Mouse (Mus musculus): ENCODE measurements around the gene Gm9922.

Gene Gm9922
- long read RNA-seq, experiment 1: 0 reads
- long read RNA-seq, experiment 2, partial matches to known transcripts: 0 of 1 reads
- long read RNA-seq, experiment 2, other reads (novel, unspliced or antisense): 0 of 1 reads

DNA sequence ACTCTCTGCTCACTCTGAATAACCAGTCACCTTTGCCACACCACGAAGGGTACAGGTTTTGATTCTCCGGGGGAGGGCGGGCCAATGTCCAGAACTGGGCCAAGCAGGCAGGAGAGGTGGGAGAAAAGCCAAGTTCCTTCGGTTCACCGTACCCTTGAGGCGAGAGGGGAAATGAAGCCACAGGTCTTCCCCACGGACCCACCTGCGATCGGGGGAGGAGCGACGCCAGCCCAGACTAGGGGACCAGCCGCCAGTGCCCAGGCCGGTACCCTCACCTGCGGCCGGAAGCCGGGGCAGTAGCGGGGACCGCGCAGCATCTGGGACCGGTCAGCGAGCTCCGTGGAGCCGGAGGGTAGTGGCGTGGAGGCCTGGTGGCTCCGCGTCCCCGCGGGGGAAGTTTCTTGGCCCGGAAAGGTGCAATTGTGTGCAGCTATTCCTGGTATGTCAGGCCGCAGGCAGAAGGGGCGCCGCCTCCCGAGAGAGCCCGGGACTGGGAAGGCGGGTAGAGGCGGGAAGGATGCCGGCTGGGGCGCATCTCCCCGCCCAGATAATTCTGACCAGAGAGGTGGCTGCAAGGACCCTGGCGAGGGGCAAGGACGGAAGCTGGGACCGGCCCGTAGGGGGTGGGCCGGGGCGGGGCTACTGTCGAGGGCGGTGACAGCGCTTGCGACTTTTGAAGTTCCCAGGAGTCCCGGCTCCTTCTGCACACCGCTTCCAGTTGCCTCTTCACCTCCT is at the start of gene Gm9922, which contains the start of gene Lmo7:
Gm9922 (minus strand) TSS at position 578 of the 735 bp plus-strand sequence.
Lmo7 (plus strand) TSS at position 721 of the 735 bp plus-strand sequence.
- intact Hi-C loops (cut with DNase I): no loop called here

DNA sequence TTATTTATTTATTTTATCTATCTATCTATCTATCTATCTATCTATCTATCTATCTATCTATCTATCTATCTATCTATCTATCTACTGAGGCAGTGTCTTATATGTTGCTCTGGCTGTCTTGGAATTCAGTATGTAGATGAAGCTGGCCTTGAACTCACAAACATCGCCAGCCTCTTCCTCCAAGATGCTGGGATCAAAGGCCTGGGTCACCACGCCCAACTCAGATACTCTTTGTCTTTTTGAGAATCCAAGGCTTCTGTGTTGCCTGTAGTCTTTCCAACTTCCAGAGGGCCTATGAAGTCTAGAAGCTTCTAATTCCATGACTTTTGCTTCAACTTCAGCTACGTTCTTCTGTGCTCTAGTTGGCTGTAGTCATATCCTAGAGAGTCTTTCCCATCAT is 48.8 kb upstream of the Gm9922 start:
- intact Hi-C loops (cut with DNase I): no loop called here

DNA sequence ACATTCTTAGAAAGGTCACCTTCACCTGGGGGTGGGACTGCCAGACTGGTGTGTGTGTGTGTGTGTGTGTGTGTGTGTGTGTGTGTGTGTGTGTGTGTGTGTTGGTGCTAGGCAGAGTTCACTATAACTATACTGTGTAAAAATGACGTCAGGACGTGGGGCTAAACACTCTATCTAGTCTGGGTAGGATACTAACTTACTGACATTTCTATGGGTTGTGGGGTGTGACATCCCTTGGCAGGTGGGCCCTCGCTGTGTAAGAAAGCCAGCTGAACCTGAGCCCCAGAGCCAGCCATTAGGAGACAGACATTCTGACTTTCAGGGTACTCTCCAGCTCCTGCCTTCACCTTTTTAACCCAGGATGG is 47.5 kb upstream of the Gm9922 start:
- intact Hi-C loops (cut with DNase I): no loop called here

DNA sequence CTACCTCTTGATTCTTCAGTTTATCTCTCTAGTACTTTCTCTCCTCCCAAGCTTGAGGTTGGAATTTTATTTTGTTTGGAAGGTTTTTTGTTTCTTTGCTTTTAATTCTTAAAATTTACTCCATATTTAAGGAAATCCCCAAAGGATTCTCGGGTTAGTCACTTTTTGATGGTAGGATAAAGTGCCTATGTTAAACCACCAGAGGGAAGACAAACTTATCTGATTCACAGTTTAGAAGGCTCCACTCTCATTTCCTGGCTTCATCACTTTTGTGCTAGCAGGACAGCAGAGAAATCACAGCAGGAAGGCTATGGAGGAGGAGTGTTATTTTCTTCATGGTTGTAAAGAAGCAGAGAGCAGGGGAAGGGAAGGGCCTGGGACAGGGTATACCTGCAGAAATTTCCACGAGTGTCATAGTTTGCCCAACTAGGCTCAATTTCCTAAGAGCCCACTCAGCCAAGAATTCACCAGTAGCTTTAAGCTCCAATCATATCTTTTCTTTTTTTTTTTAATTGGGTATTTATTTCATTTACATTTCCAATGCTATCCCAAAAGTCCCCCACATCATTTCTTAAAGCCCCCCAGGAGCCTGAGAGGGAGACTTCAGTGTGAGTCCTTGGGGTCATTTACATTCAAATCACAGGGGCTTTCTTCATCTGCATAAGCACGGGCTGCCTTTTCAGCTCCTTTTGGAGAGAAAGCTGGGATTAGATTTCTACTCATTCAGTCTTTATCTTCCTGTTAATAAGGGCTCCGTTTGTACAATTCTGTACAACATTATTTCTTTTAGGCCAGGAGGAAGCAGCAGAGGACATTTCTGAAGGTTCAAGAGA is 46.9 kb upstream of the Gm9922 start:
- intact Hi-C loops (cut with DNase I): no loop called here

DNA sequence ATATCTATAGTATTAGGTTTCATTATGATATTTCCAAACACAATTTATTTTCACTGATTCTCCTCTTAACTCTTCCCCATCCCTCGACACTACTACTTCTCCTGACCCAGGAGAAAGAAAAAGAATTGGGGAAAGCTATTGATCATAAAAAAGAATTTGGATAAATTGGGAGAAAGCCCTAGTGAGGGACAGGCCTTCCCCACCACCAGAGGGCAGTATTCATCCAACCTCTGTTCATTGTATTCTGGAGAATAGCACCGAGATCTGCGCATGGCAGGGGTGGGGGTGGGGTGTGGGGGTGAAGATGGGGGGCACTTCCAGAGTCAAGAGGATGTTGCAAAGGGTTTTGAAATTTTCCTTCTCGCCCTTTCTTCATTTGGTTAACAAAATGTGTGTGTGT is 45.0 kb upstream of the Gm9922 start:
- intact Hi-C loops (cut with DNase I): no loop called here

DNA sequence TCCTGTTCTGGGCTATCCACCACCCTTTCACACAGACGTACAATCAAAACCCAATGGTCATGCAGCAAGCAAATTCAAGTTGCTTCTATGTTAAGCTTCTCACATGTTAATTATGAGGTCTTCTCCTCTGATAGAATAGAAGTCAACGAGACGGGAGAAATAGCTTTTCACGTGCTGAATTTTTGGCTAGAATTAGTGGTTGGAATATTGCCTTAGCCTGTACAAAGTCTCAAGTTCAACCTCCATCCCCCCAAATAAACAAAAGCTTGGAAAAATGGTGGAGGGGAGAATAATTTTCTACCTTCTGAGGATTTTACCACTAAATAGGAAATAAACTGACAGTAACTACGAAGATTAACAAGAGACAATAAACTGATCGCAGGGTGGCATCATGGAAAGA is 42.1 kb upstream of the Gm9922 start:
- intact Hi-C loops (cut with DNase I): no loop called here

DNA sequence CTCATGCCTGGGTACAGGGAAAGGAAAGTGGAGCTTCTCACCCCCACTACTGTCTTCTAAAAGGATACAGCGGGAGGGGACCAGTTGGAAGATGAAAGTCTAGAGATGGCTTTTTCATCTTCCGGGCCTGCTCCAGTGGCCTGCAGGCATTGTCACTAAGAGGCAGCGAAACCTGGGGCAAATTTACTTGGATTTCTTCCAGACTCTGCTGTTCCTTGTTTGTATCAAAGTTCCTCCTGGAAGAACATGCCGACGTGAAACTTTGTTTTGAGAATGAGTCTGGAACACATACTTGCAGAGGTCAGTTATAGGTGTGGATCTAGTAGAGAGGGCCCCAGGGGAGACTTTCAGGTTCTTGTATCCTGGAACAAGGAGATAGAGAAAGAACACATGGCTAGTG is 41.7 kb upstream of the Gm9922 start:
- intact Hi-C loops (cut with DNase I): no loop called here

- intact Hi-C loops (cut with DNase I): no loop called here
Observed at GRCm38 (mm10) chr14:101763762-101764295, 34.2 kb upstream of the Gm9922 start.

- intact Hi-C loops (cut with DNase I): no loop called here
Observed at GRCm38 (mm10) chr14:101762267-101762666, 32.7 kb upstream of the Gm9922 start.

GRCm38 (mm10) chr14:101755425-101755824 is 25.8 kb upstream of the Gm9922 start:
- intact Hi-C loops (cut with DNase I): no loop called here

GRCm38 (mm10) chr14:101750910-101751309 is 21.3 kb upstream of the Gm9922 start:
- intact Hi-C loops (cut with DNase I): no loop called here

DNA sequence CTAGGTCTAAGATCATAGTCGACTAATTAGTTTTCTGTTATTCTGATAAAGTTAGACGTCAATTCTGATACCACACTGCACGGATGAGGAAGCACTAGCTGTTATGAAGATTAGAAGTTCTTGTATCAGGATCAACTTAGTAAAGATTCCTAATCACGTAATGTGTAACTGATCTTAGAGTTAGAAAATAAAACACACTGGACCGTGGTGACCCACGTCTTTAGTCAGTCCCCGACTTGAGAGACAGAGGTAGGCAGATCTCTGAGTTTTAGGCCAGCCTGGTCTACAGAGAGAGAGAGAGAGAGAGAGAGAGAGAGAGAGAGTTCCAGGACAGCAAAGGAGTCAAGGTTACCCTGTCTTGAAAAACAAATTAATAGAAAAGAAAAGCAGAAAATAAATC is 18.8 kb upstream of the Gm9922 start:
- intact Hi-C loops (cut with DNase I): no loop called here

GRCm38 (mm10) chr14:101747811-101748210 is 18.2 kb upstream of the Gm9922 start:
- intact Hi-C loops (cut with DNase I): no loop called here

DNA sequence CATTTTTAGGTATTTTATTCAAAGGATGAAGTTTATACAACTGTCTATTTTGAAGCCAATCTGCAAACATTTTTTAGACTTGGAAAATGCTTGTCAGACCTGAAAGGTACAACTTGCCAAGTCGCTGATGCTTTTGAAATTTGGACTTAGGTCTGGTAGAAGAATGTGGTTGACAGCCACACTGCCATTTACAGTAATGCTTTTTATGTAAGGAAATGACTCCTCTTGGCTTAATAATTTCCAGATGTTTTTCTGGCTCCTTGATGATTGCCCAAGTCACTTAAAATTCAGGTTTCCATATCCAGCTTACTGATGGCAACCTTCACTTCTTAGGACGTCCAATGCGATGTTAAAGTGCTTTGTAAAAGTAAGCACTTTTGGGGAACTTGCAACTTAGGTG is 17.0 kb upstream of the Gm9922 start:
- intact Hi-C loops (cut with DNase I): no loop called here

- intact Hi-C loops (cut with DNase I): no loop called here
Observed at GRCm38 (mm10) chr14:101737501-101737900, 7.9 kb upstream of the Gm9922 start.

DNA sequence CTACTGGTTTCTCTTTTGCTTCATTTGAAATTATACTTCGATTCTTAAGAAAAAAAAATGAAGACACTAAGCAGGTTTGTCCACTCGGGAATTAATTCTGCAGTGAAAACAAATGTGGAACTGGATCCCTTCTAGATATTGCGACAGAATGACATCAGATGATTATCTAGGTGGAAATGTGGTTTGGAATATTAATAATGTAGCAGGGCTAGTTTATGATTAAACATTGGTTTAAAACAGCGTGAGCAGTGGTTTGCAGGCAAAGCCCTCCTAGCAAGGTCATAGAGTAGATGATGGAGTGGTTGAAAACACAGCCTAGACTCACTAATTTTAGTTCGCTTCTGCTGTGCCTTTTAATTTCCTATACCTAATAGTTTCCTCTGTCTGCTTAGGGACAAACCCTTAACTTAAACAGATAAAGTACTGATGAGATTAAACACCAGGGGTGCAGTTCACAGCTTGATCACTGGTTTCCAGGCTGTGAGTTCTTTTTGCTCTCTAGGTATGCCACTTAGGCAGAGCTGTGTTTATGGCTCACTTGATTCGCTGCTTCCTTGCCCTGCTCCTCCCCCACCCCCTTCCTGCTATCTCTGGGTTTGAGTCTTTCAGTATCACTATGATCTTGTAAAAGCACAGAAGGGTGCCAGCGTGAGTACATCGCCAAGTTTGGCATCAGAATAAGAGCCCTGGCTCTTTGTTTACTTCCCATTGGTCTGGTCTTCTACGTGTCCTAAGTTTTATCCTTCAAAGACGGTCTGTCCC is 4.1 kb upstream of the Gm9922 start:
- intact Hi-C loops (cut with DNase I): no loop called here

DNA sequence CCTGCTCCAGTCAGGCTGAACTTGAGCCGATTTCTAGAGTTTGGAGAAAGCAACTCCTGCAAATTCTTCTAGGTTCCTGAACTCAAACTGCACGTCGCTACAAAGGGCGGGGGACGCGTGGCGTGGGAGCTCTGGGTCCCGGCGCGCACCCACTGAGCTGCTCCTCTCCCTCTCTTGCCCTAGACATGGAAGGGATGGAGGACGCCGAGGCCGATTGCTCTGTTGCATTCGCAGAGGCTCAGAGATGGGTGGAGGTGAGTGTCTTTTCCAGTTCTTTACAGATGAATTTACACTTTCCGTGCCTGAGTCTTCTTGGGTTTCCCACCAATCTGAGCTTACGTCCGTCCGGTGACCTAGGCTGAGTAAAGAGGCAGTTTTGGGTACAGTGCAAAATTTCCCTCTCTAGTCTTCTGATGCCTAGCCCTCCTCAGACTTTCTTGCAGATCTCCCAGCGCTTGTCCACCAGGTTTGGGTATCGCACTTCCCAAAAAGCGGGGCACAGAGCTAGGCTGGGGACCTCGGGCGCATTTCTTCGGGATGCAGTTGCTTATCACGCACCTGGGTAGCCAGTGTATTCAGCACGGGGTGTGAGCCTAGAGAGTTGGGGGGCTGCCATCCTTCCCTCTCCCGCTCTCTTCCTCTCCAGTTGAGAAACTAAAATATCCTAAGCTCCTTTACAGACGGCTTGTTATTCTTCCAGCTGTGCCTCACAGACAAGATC is 518 bp upstream of the Gm9922 start:
- intact Hi-C loops (cut with DNase I): no loop called here

DNA sequence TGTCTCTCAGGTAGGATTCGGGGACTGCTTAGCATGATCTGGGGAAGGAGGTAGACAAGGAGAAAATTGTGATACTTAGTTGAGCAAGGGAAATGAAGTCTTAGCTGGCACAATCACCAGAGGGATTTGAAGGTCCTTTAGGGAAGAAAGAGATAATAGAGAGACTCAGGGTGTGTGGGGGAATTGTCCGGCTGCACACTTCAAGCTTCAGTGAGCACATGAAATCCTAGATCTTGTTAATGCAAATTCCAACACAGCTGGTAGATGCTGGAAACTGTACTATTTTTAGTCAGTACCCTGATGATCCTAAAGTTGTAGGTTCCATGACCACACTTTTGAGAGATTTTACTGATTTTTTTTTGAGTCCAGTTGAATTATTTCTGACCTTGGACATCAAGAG is 15.2 kb downstream of the Gm9922 start:
- intact Hi-C loops (cut with DNase I): no loop called here

DNA sequence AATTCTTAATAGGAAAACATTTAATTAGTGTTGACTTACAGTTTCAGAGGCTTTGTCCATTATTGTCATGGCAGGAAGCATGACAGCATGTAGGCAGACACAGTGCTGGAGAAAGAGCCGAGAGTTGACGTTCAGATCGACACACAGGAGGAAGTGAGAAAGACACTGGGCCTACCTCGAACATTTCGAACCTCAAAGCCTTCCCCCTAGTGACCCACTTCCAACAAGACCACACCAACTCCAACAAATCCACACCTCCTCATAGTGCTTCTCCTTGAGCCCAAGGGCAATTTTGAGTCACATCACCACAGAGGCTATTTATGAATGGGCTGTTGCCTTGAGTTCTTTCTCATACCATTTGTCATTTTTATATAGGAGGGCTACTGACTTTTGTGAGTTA is 22.5 kb downstream of the Gm9922 start:
- intact Hi-C loops (cut with DNase I): no loop called here

- intact Hi-C loops (cut with DNase I): no loop called here
Observed at GRCm38 (mm10) chr14:101704479-101704878, 25.1 kb downstream of the Gm9922 start.

DNA sequence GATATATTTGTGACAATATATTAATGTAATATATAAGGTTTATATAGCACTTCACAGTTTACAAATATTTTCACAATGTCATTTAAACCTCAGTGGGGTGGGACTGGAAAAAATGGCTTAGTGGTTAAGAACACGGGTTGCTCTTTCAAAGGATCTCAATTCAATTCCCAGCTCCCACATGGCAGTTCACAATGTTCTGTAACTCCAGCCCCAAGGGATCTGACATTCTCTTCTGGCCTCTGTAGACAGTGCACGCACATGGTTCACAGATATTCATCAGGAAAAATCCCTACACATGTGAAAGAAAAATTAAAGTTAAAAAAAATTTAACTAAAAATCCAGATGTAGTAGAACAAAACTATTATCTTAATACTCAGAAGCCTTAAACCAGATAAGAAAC is 41.2 kb downstream of the Gm9922 start:
- intact Hi-C loops (cut with DNase I): no loop called here
